Mouse (Mus musculus): Measurements from ENCODE around the gene Zbtb17. TPM values are rescaled to one million over a fixed set of nuclear protein-coding genes. Genes with fewer than 3 reads are reported as not detected.
A peak's percentile ranks its signal among the peaks of the same experiment; 100 is the strongest.

Zbtb17 gene
- total RNA-seq, 1 experiment, result 30.1 TPM

GRCm38 (mm10) chr4:141443641-141444429 lies 619 bp upstream of the Zbtb17 start:
- H3K9ac ChIP-seq (ENCODE audit: insufficient read depth, low read depth, low read length, poor library complexity, severe bottlenecking), result peak overlapping the region; percentile 62; the same call in 1 of the 2 replicates
- no peak for TF ChIP-seq MAFK (IDR thresholded peaks at IDR 0.05; ENCODE audit: insufficient read depth, low read depth, low read length)
- no peak for TF ChIP-seq ZNF384 (IDR thresholded peaks at IDR 0.05; ENCODE audit: low read depth, low read length)
- no peak for TF ChIP-seq CHD2 (IDR thresholded peaks at IDR 0.05; ENCODE audit: low read depth, low read length)
- no peak for TF ChIP-seq HCFC1 (IDR thresholded peaks at IDR 0.05; ENCODE audit: borderline replicate concordance, insufficient read depth, low read length)
- no peak for TF ChIP-seq ZC3H11A (IDR thresholded peaks at IDR 0.05; ENCODE audit: borderline replicate concordance, low read depth, low read length)
- H3K27ac ChIP-seq (ENCODE audit: insufficient read depth, low read depth, low read length, poor library complexity, severe bottlenecking), result no peak overlapping the region
- no peaks in the 10 kb centered on the region for H3K9me3 ChIP-seq (ENCODE audit: control insufficient read depth, insufficient read depth, low read depth, low read length)
- peaks cover under 1 to 10% of the 10 kb centered on the region in 2 experiments; a peak in 2 of 4 replicates for H3K4me1 ChIP-seq (ENCODE audit: control insufficient read depth in 2 of 2, insufficient read depth in 2 of 2, low read length in 2 of 2, poor library complexity in 1 of 2)
- in situ Hi-C loops (cut with MboI; ENCODE audit: low sequenced_read_pairs in 2 of 2, unreplicated experiment in 2 of 2), result no loop called here
- H3K4me3 ChIP-seq (ENCODE audit: insufficient read depth in 1 of 2, low read depth in 1 of 2, low read length in 2 of 2, poor library complexity in 1 of 2, severe bottlenecking in 1 of 2), result peak overlapping the region; percentile 61 to 91
- no peak for DNase-seq (ENCODE audit: low read depth, low spot score)
- peaks cover 5% of the 10 kb centered on the region; the same call in 1 of the 2 replicates for H3K36me3 ChIP-seq (ENCODE audit: control insufficient read depth, insufficient read depth, low read length, poor library complexity, severe bottlenecking)

GRCm38 (mm10) chr4:141445328-141445720 lies 870 bp downstream of the Zbtb17 start:
- Histone ChIP-seq H3K36me3 (ENCODE audit: control insufficient read depth, insufficient read depth, low read length, poor library complexity, severe bottlenecking) (peaks cover 6% of the 10 kb centered on the region; the same call in 1 of the 2 replicates), H3K27ac (ENCODE audit: insufficient read depth, low read depth, low read length, poor library complexity, severe bottlenecking) (no peak overlapping the region), H3K4me3 (ENCODE audit: insufficient read depth in 1 of 2, low read depth in 1 of 2, low read length in 2 of 2, poor library complexity in 1 of 2, severe bottlenecking in 1 of 2) (peak overlapping the region; percentile 73 to 91), H3K9ac (ENCODE audit: insufficient read depth, low read depth, low read length, poor library complexity, severe bottlenecking) (peak overlapping the region; percentile 89), H3K9me3 (ENCODE audit: control insufficient read depth, insufficient read depth, low read depth, low read length) (no peaks in the 10 kb centered on the region), H3K4me1 (ENCODE audit: control insufficient read depth in 2 of 2, insufficient read depth in 2 of 2, low read length in 2 of 2, poor library complexity in 1 of 2) (peaks cover 0 to 8% of the 10 kb centered on the region in 2 experiments; a peak in 1 of 4 replicates)
- no peak for DNase-seq (ENCODE audit: low read depth, low spot score)
- TF ChIP-seq ZNF384 (IDR thresholded peaks at IDR 0.05; ENCODE audit: low read depth, low read length) (no peak), HCFC1 (IDR thresholded peaks at IDR 0.05; ENCODE audit: borderline replicate concordance, insufficient read depth, low read length) (no peak), CHD2 (IDR thresholded peaks at IDR 0.05; ENCODE audit: low read depth, low read length) (no peak), ZC3H11A (IDR thresholded peaks at IDR 0.05; ENCODE audit: borderline replicate concordance, low read depth, low read length) (no peak), MAFK (IDR thresholded peaks at IDR 0.05; ENCODE audit: insufficient read depth, low read depth, low read length) (no peak)
- in situ Hi-C loops (cut with MboI; ENCODE audit: low sequenced_read_pairs in 2 of 2, unreplicated experiment in 2 of 2), result no loop called here

- in situ Hi-C loops (cut with MboI; ENCODE audit: low sequenced_read_pairs in 2 of 2, unreplicated experiment in 2 of 2), result no loop called here
- Histone ChIP-seq H3K4me1 (ENCODE audit: control insufficient read depth in 2 of 2, insufficient read depth in 2 of 2, low read length in 2 of 2, poor library complexity in 1 of 2) (peaks cover 0 to 8% of the 10 kb centered on the region in 2 experiments; a peak in 1 of 4 replicates), H3K9me3 (ENCODE audit: control insufficient read depth, insufficient read depth, low read depth, low read length) (no peaks in the 10 kb centered on the region), H3K9ac (ENCODE audit: insufficient read depth, low read depth, low read length, poor library complexity, severe bottlenecking) (no peak overlapping the region), H3K36me3 (ENCODE audit: control insufficient read depth, insufficient read depth, low read length, poor library complexity, severe bottlenecking) (peaks cover 6% of the 10 kb centered on the region; the same call in 1 of the 2 replicates), H3K27ac (ENCODE audit: insufficient read depth, low read depth, low read length, poor library complexity, severe bottlenecking) (no peak overlapping the region), H3K4me3 (ENCODE audit: insufficient read depth in 1 of 2, low read depth in 1 of 2, low read length in 2 of 2, poor library complexity in 1 of 2, severe bottlenecking in 1 of 2) (no peak overlapping the region)
- TF ChIP-seq ZC3H11A (IDR thresholded peaks at IDR 0.05; ENCODE audit: borderline replicate concordance, low read depth, low read length) (no peak), ZNF384 (IDR thresholded peaks at IDR 0.05; ENCODE audit: low read depth, low read length) (no peak), MAFK (IDR thresholded peaks at IDR 0.05; ENCODE audit: insufficient read depth, low read depth, low read length) (no peak), CHD2 (IDR thresholded peaks at IDR 0.05; ENCODE audit: low read depth, low read length) (no peak), HCFC1 (IDR thresholded peaks at IDR 0.05; ENCODE audit: borderline replicate concordance, insufficient read depth, low read length) (no peak)
- no peak for DNase-seq (ENCODE audit: low read depth, low spot score)
These were observed 1.8 kb downstream of the Zbtb17 start for GRCm38 (mm10) chr4:141446211-141446610.

- Histone ChIP-seq H3K36me3 (ENCODE audit: control insufficient read depth, insufficient read depth, low read length, poor library complexity, severe bottlenecking) (peaks cover 8% of the 10 kb centered on the region; the same call in 1 of the 2 replicates), H3K9me3 (ENCODE audit: control insufficient read depth, insufficient read depth, low read depth, low read length) (no peaks in the 10 kb centered on the region), H3K4me1 (ENCODE audit: control insufficient read depth in 2 of 2, insufficient read depth in 2 of 2, low read length in 2 of 2, poor library complexity in 1 of 2) (peaks cover 0 to 1% of the 10 kb centered on the region in 2 experiments; a peak in 1 of 4 replicates), H3K9ac (ENCODE audit: insufficient read depth, low read depth, low read length, poor library complexity, severe bottlenecking) (no peak overlapping the region), H3K4me3 (ENCODE audit: insufficient read depth in 1 of 2, low read depth in 1 of 2, low read length in 2 of 2, poor library complexity in 1 of 2, severe bottlenecking in 1 of 2) (no peak overlapping the region), H3K27ac (ENCODE audit: insufficient read depth, low read depth, low read length, poor library complexity, severe bottlenecking) (no peak overlapping the region)
- DNase-seq (ENCODE audit: low read depth, low spot score), result no peak
- in situ Hi-C loops (cut with MboI; ENCODE audit: low sequenced_read_pairs in 2 of 2, unreplicated experiment in 2 of 2), result no loop called here
- TF ChIP-seq HCFC1 (IDR thresholded peaks at IDR 0.05; ENCODE audit: borderline replicate concordance, insufficient read depth, low read length) (no peak), ZC3H11A (IDR thresholded peaks at IDR 0.05; ENCODE audit: borderline replicate concordance, low read depth, low read length) (no peak), MAFK (IDR thresholded peaks at IDR 0.05; ENCODE audit: insufficient read depth, low read depth, low read length) (no peak), CHD2 (IDR thresholded peaks at IDR 0.05; ENCODE audit: low read depth, low read length) (no peak), ZNF384 (IDR thresholded peaks at IDR 0.05; ENCODE audit: low read depth, low read length) (no peak)
These were observed 6.8 kb downstream of the Zbtb17 start for GRCm38 (mm10) chr4:141451251-141451650.
